Comparison of ENCODE assay signal across 9 mouse cellular contexts in genomic region chr11:92774780-92775179, GRCm38 (mm10).
A peak's percentile ranks its signal among the peaks of the same experiment; 100 is the strongest.
DNase-seq lines count a peak whose midpoint lies in the region; ATAC-seq and TF ChIP-seq lines count a peak whose summit lies in the region.
"Had no signal": no experiment of that assay in that cellular context is flagged by ENCODE, and none has a peak within 500 bp of the region (broad histone marks: within the 10 kb centered on the region; RNA-seq: fewer than 3 reads in every experiment).

No protein-coding gene starts in this region.

- H3K27ac ChIP-seq in kidney, adult 2 months (ENCODE audit: insufficient read depth, low read depth, low read length): no peak overlapping the region
- H3K27ac ChIP-seq in kidney, embryonic 14.5 days (ENCODE audit: low read depth, low read length): no peak overlapping the region
- no peak overlapping the region for H3K27ac ChIP-seq in cortical plate, adult 2 months (ENCODE audit: insufficient read depth, low read length)

- H3K9me3 ChIP-seq in kidney, embryonic 14.5 days (ENCODE audit: control insufficient read depth, low read length): no peaks in the 10 kb centered on the region

- ATAC-seq in kidney, embryonic 14.5 days (ENCODE audit: low FRiP score, low TSS enrichment): no peak
- no peak for ATAC-seq in CD4-positive, CD25-positive, alpha-beta regulatory T cell, adult 4 months
- ATAC-seq in inflammation-experienced regulatory T-cells, adult 6 months: no peak

- 26% methylated on average over 3 of the region's 3 CpGs for WGBS in kidney, adult 2 months
- WGBS in kidney, embryonic 14.5 days: 28% methylated on average over 3 of the region's 3 CpGs

- no peaks in the 10 kb centered on the region for H3K4me1 ChIP-seq in kidney, adult 2 months (ENCODE audit: control insufficient read depth, insufficient read depth, low read length)
- no peaks in the 10 kb centered on the region for H3K4me1 ChIP-seq in kidney, embryonic 14.5 days (ENCODE audit: control insufficient read depth, insufficient read depth, low read length)
- no peaks in the 10 kb centered on the region for H3K4me1 ChIP-seq in cortical plate, adult 2 months (ENCODE audit: control insufficient read depth, insufficient read depth, low read length)

- H3K9ac ChIP-seq in kidney, embryonic 14.5 days (ENCODE audit: low read depth, low read length): no peak overlapping the region

- no peak; the same call in 1 of the 2 replicates for TF ChIP-seq CTCF in kidney, adult 2 months (conservative IDR thresholded peaks at IDR 0.05; ENCODE audit: insufficient read depth, insufficient read length, low read depth, low read length)
- peak; percentile 26 for TF ChIP-seq CTCF in cortical plate, adult 2 months (IDR thresholded peaks at IDR 0.05; ENCODE audit: extremely low read depth, insufficient read depth, low read length)

- peak; percentile 5 for DNase-seq in kidney, adult 2 months
- peak; percentile 9 for DNase-seq in right cerebral cortex, postnatal 14 days
- no peak for DNase-seq in right cerebral cortex, adult 2 months (ENCODE audit: low spot score in 2 of 2)
- DNase-seq in layer of hippocampus, postnatal 14 days (ENCODE audit: low spot score in 2 of 2): no peak
- DNase-seq: heart, adult 18-20 months had no signal

- H3K27me3 ChIP-seq in kidney, adult 2 months (replicated peaks; ENCODE audit: control insufficient read depth, insufficient read depth, low read length): no peaks in the 10 kb centered on the region; the same call in 1 of the 2 replicates
- H3K27me3 ChIP-seq in kidney, embryonic 14.5 days (ENCODE audit: control insufficient read depth, insufficient read depth, low read length): no peaks in the 10 kb centered on the region

- TF ChIP-seq POLR2A in kidney, adult 2 months (IDR thresholded peaks at IDR 0.05; ENCODE audit: low read depth, low read length): no peak
- no peak for TF ChIP-seq POLR2A in cortical plate, adult 2 months (IDR thresholded peaks at IDR 0.05; ENCODE audit: extremely low read depth, insufficient read depth, low read length)

- no peak overlapping the region for H3K4me3 ChIP-seq in kidney, adult 2 months (ENCODE audit: insufficient read depth, low read depth, low read length)
- no peak overlapping the region for H3K4me3 ChIP-seq in kidney, embryonic 14.5 days (ENCODE audit: low read length)
- no peak overlapping the region for H3K4me3 ChIP-seq in cortical plate, adult 2 months (ENCODE audit: insufficient read depth, low read length)

- H3K4me2 ChIP-seq in kidney, embryonic 14.5 days (replicated peaks; ENCODE audit: low read depth, low read length): no peak overlapping the region

- no peaks in the 10 kb centered on the region for H3K36me3 ChIP-seq in kidney, adult 2 months (ENCODE audit: control insufficient read depth, insufficient read depth, low read length)
- no peaks in the 10 kb centered on the region for H3K36me3 ChIP-seq in kidney, embryonic 14.5 days (ENCODE audit: control insufficient read depth, insufficient read depth, low read length)

Comparison
In these comparisons a context has a peak if more than half of its experiments do, and no peak if none do; other contexts are left out.
1. DNase-seq: peak in kidney, adult 2 months (single experiment) and right cerebral cortex, postnatal 14 days (single experiment); none in right cerebral cortex, adult 2 months (0 of 2) and layer of hippocampus, postnatal 14 days (0 of 2).